Mouse (Mus musculus) megakaryocyte, embryonic 14.5 days (primary cell): ENCODE data around the gene Lrpprc.

ENCODE experiments used
- FLI1 ChIP-seq: IDR thresholded peaks from 2 replicates; pipeline ENCODE4 v1.6.1; 2012; ENCODE audit warnings: low read length, inconsistent platforms, mixed read lengths
- GATA1 ChIP-seq: IDR thresholded peaks from 3 replicates; pipeline ENCODE4 v1.6.1; 2012; ENCODE audit warnings: mixed read lengths, low read length, inconsistent platforms, borderline replicate concordance

GRCm38 (mm10) chr17:84719105-84719504 is 71.5 kb downstream of the Lrpprc start:
- TF ChIP-seq GATA1 (no peak), FLI1 (no peak)
